Mouse (Mus musculus): Measurements from ENCODE around the gene Scd1.

- TF ChIP-seq NANOG (IDR thresholded peaks at IDR 0.05; ENCODE audit: borderline replicate concordance, low read length) (no peak), CTCF (conservative IDR thresholded peaks at IDR 0.05; ENCODE audit: low read length) (no peak)
Observed at GRCm38 (mm10) chr19:44403546-44403945, 4.1 kb downstream of the Scd1 start.

All from E14TG2a.4 (cell line).